Mouse (Mus musculus): Measurements from ENCODE around the gene Zfp619. TPM values are rescaled to one million over a fixed set of nuclear protein-coding genes. Genes with fewer than 3 reads are reported as not detected.
"Not testable (repeated sequence)": the region's sequence is repeated elsewhere in the genome, so short reads cannot be mapped to it uniquely, and the experiment has no call there.

The Zfp619 gene
- total RNA-seq, 1 experiment from 2014 or later: 2.9 TPM

GRCm38 (mm10) chr7:39589044-39589443, 71.5 kb downstream of the Zfp619 start:
- DNase-seq: not testable (repeated sequence)

Other genes starting within 250 kb of the Zfp619 start
- gene Gm5114, start 104.6 kb upstream of the Zfp619 start, total RNA-seq (2021): not detected in 2 replicates